Mouse (Mus musculus) heart, adult 11 months (tissue): ENCODE measurements around the gene 2010109A12Rik.

Experiments used
- DNase-seq: peaks from one replicate; pipeline ENCODE4 v3.0.0; 2022

Gene 2010109A12Rik

GRCm38 (mm10) chr5:93231721-93232120 lies 25.4 kb downstream of the 2010109A12Rik start:
- DNase-seq, result no peak

- DNase-seq, result no peak
These were observed 26.5 kb downstream of the 2010109A12Rik start for GRCm38 (mm10) chr5:93232838-93233237.

GRCm38 (mm10) chr5:93234130-93234529 lies 27.8 kb downstream of the 2010109A12Rik start:
- DNase-seq, result no peak

GRCm38 (mm10) chr5:93234605-93235004 lies 28.3 kb downstream of the 2010109A12Rik start:
- DNase-seq, result no peak

- DNase-seq, result no peak
These were observed 29.6 kb downstream of the 2010109A12Rik start for GRCm38 (mm10) chr5:93235888-93236287.

- no peak for DNase-seq
These were observed 30.2 kb downstream of the 2010109A12Rik start for GRCm38 (mm10) chr5:93236541-93236940.

GRCm38 (mm10) chr5:93239590-93240544 lies 33.5 kb downstream of the 2010109A12Rik start:
- DNase-seq, result peak; percentile 37

GRCm38 (mm10) chr5:93245280-93245679 lies 39.0 kb downstream of the 2010109A12Rik start:
- DNase-seq, result peak; percentile 64

GRCm38 (mm10) chr5:93249940-93250578 lies 43.7 kb downstream of the 2010109A12Rik start:
- peak; percentile 11 for DNase-seq

- peak; percentile 96 for DNase-seq
These were observed 44.9 kb downstream of the 2010109A12Rik start for GRCm38 (mm10) chr5:93251001-93251760.

- no peak for DNase-seq
These were observed 49.5 kb downstream of the 2010109A12Rik start for GRCm38 (mm10) chr5:93255759-93256265.

GRCm38 (mm10) chr5:93256820-93257405 lies 50.6 kb downstream of the 2010109A12Rik start:
- DNase-seq, result peak; percentile 64

- peak; percentile 6 for DNase-seq
These were observed 53.0 kb downstream of the 2010109A12Rik start for GRCm38 (mm10) chr5:93259349-93259748.

GRCm38 (mm10) chr5:93260983-93261382 lies 54.7 kb downstream of the 2010109A12Rik start:
- DNase-seq, result peak; percentile 68

GRCm38 (mm10) chr5:93262751-93263150 lies 56.4 kb downstream of the 2010109A12Rik start:
- peak; percentile 55 for DNase-seq
